ENCODE assay signal across 7 mouse cellular contexts in genomic region chr14:79425979-79426729, GRCm38 (mm10). TPM values are rescaled to one million over a fixed set of nuclear protein-coding genes. Genes with fewer than 3 reads are reported as not detected.
A peak's percentile ranks its signal among the peaks of the same experiment; 100 is the strongest.
DNase-seq lines count a peak whose midpoint lies in the region; ATAC-seq lines count a peak whose summit lies in the region.

TSS of gene Kbtbd7 (plus strand) at chr14:79426511.

- no peaks in the 10 kb centered on the region for H3K9me3 ChIP-seq in intestine, embryonic 15.5 days
- peaks cover 4% of the 10 kb centered on the region for H3K9me3 ChIP-seq in midbrain, embryonic 11.5 days (ENCODE audit: control insufficient read depth, low read length)

- intact Hi-C loops in gastrocnemius, postnatal 36 days (cut with DNase I): no loop called here
- intact Hi-C loops in left cerebral cortex, postnatal 25 days (cut with DNase I): loop anchor here (5.0 kb wide), 1 partner anchor 34 kb away; the partner anchor contains the start of gene Naa16

- peak within 1 kb of the TSS; percentile 51 for H3K4me3 ChIP-seq in intestine, embryonic 15.5 days (replicated peaks)
- H3K4me3 ChIP-seq in midbrain, embryonic 11.5 days (ENCODE audit: low read depth, low read length): peak within 1 kb of the TSS; percentile 44

- no peaks in the 10 kb centered on the region for H3K27me3 ChIP-seq in intestine, embryonic 15.5 days (replicated peaks)
- no peaks in the 10 kb centered on the region for H3K27me3 ChIP-seq in midbrain, embryonic 11.5 days (ENCODE audit: control insufficient read depth, insufficient read depth, low read length)

- peak within 1 kb of the TSS; percentile 73 for H3K27ac ChIP-seq in intestine, embryonic 15.5 days
- H3K27ac ChIP-seq in midbrain, embryonic 11.5 days (ENCODE audit: low read depth, low read length): peak within 1 kb of the TSS; percentile 48

- WGBS in intestine, embryonic 15.5 days: under 1% methylated on average over 44 of the region's 44 CpGs
- under 1% methylated on average over 41 of the region's 44 CpGs for WGBS in midbrain, embryonic 11.5 days

- H3K4me2 ChIP-seq in intestine, embryonic 15.5 days (replicated peaks): peak within 1 kb of the TSS; percentile 54
- peak within 1 kb of the TSS; percentile 51 for H3K4me2 ChIP-seq in midbrain, embryonic 11.5 days

- DNase-seq in adrenal gland, adult 2 months: peak; percentile 98
- peak; percentile 90 for DNase-seq in embryo, embryonic 11.5 days (ENCODE audit: low read depth, low spot score)
- DNase-seq in gastrocnemius, postnatal 36 days: peak; percentile 86 to 88
- DNase-seq in left cerebral cortex, postnatal 25 days (ENCODE audit: low spot score in 2 of 2): peak; percentile 95 to 96
- DNase-seq in midbrain, embryonic 11.5 days (ENCODE audit: low spot score, missing footprints): peak; percentile 97
- peak; percentile 93 for DNase-seq in skeletal muscle tissue, adult 2 months (ENCODE audit: low read depth, low spot score)

- H3K4me1 ChIP-seq in intestine, embryonic 15.5 days (replicated peaks): no peaks in the 10 kb centered on the region
- H3K4me1 ChIP-seq in midbrain, embryonic 11.5 days (ENCODE audit: control insufficient read depth, insufficient read depth, low read length): no peaks in the 10 kb centered on the region

- H3K36me3 ChIP-seq in intestine, embryonic 15.5 days: peaks cover 8% of the 10 kb centered on the region; the same call in 1 of the 2 replicates
- 0 out of 2 replicates have a peak, but pooled peaks cover 2% of the 10 kb centered on the region for H3K36me3 ChIP-seq in midbrain, embryonic 11.5 days (ENCODE audit: control insufficient read depth, insufficient read depth, low read length)

- peak within 1 kb of the TSS; percentile 49 for H3K9ac ChIP-seq in intestine, embryonic 15.5 days
- H3K9ac ChIP-seq in midbrain, embryonic 11.5 days (ENCODE audit: low read length): peak within 1 kb of the TSS; percentile 66

- ATAC-seq in intestine, embryonic 15.5 days: peak; percentile 99
- peak; percentile 98 for ATAC-seq in midbrain, embryonic 11.5 days (ENCODE audit: low FRiP score)

RNA-seq across cellular contexts. Expression of gene Kbtbd7, which starts in this region (rescaled TPM):
- 1 to 10 TPM; 6.0 to 9.1 TPM for total RNA-seq in adrenal gland, adult 2 months (2021)
- 4.7 and 6.1 TPM in 2 replicates for polyA plus RNA-seq in adrenal gland, adult 2 months (2012; rRNA removed)
- total RNA-seq in gastrocnemius, postnatal 36 days (2021): 1 to 10 TPM; 4.3 to 6.2 TPM
- 7.9 and 8.7 TPM in 2 replicates for polyA plus RNA-seq in intestine, embryonic 15.5 days (2015; fragmentation: Nextera tagmentation; extraction: Ambion mirVana)
- 10 to 100 TPM; 39.8 to 41.0 TPM for total RNA-seq in left cerebral cortex, postnatal 25 days (2021)
- 18.4 and 20.2 TPM in 2 replicates for polyA plus RNA-seq in midbrain, embryonic 11.5 days (2014; fragmentation: Nextera tagmentation; extraction: Ambion mirVana)

Comparison
In these comparisons a context has a peak if more than half of its experiments do, and no peak if none do; other contexts are left out.
1. Peak in every context shown above with its lines: DNase-seq, ATAC-seq, H3K4me3 ChIP-seq and H3K27ac ChIP-seq.
2. RNA of gene Kbtbd7 (total RNA-seq): 39.8 to 41.0 TPM in left cerebral cortex, postnatal 25 days; 6.0 to 9.1 TPM in adrenal gland, adult 2 months and 4.3 to 6.2 TPM in gastrocnemius, postnatal 36 days; every median in the first group is over 4 times any median in the second.